Mouse (Mus musculus) C2C12 (cell line): Measurements from ENCODE around the gene Grpr.

Experiments
- CTCF ChIP-seq: IDR thresholded peaks from one replicate; pipeline ENCODE4 v1.5.1; 2011; ENCODE audit not compliant: control insufficient read depth, insufficient read depth, insufficient read length
- FOSL1 ChIP-seq: IDR thresholded peaks from one replicate; pipeline ENCODE4 v1.8.0; 2011; ENCODE audit warnings: mild to moderate bottlenecking, low read length; ENCODE audit not compliant: poor library complexity, insufficient read depth, severe bottlenecking

GRCm38 (mm10) chrX:163532836-163533235, 16.6 kb downstream of the Grpr start:
- no peak for TF ChIP-seq FOSL1
- TF ChIP-seq CTCF: no peak
